Mouse (Mus musculus) heart, adult 11 months (tissue): ENCODE measurements around the gene Sec31a.
A peak's percentile ranks its signal among the peaks of the same experiment; 100 is the strongest.

Experiments used
- DNase-seq: peaks from one replicate; pipeline ENCODE4 v3.0.0; 2022

The Sec31a gene

DNA sequence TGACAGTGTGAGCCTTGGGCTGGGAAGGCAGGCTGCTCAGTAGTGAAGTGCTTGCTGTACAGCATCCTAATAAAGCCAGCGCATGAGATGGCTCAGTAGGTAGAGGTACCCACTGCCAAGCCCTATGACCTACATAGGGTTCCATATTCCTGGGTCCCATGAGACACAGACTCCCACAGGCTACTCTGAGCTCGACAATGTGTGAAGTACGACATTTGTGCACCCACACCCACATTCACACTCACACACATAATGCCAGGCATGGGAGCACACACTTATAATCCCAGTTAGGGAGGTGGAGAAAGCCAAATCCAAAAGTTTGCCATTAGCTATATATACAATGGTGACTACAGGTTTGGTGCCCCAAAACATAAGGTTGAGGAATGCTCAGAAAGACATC, 19.3 kb downstream of the Sec31a start:
- DNase-seq = no peak

DNA sequence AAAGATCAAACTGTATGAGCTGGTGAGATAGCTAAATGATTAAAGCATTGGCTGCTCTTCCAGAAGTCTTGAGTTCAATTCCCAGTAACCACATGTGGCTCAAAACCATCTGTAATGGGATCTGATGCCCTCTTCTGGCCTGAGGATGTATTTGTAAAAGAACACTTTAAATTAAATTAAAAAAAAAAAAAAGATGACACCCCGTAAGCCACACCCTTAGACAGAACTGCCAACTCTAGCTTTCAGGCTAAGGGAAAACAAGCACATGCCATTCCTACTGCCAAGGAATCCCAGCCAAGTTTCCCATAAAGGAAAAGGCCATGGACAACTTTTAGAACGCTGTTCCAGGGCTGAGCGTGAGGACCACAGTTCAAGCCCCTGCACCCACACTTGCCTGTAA, 22.4 kb downstream of the Sec31a start:
- DNase-seq = no peak

DNA sequence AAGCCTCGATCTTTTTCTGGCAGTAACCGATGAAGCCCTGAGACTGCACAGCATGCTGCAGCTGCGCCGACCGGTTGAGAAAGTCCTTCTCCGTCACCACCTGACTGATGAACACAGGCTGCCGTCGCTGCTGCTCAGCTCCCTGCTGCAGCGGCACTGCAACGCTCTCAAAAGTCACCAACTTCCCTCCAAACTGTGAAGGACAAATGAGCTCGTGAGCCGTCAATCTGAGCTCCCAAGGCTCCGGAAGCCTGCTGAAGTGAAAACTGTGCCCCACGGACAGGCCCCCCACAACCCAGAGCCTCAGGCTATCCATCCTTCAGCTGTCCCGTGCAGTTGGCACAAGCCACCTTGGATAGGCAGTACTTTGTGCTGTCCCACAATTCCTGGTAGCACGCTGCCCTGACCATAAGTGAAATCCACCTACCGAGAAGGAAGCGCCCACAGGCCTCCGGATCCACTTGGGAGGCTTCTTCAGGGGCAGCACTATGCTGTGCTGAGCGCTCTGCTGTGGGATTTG, 23.5 kb downstream of the Sec31a start:
- DNase-seq = no peak

- no peak for DNase-seq
Measured at GRCm38 (mm10) chr5:100383782-100384510, 32.1 kb downstream of the Sec31a start.

GRCm38 (mm10) chr5:100381094-100381493, 34.9 kb downstream of the Sec31a start:
- no peak for DNase-seq

- no peak for DNase-seq
Measured at GRCm38 (mm10) chr5:100380277-100380676, 35.8 kb downstream of the Sec31a start.

- DNase-seq = no peak
Measured at GRCm38 (mm10) chr5:100378981-100379380, 37.1 kb downstream of the Sec31a start.

DNA sequence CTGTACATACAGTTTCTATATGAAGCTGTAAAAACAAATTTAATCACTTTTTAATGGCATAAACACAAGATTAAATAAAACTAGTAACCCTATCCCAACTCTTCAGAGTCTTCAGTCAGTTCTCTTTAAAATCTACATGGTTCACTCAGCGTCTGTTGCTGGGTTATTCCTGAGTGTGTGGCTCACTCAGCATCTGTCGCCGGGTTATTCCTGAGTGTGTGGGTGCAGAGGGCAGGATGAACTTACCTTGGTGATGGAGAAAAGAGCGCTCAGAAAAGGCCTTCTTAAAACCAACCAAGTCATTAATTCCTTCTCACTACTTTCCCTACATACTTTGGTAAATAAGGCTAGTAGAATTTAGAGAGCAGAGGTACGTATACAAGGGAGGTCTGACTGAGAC, 37.8 kb downstream of the Sec31a start:
- DNase-seq = no peak

DNA sequence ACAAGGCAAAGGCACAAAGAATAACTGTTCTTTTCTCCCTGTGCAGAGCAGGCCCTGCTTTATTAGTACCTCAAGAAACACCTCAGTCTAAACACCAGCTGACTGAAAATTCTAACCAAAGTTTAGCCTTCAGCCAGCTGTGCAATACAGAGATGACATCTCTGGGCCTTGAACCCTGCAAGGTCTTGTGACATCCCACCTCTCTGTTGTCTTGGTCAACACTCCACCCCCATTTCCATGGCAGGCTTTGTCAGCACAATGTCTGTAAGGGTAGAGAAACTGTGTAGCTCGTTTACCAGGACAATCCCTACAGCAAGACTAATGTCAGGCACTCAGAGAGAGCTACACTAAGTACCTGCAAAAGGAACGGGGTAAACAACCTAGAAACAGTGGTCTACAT, 38.7 kb downstream of the Sec31a start:
- no peak for DNase-seq

- no peak for DNase-seq
Measured at GRCm38 (mm10) chr5:100374703-100375102, 41.3 kb downstream of the Sec31a start.

GRCm38 (mm10) chr5:100373952-100374351, 42.1 kb downstream of the Sec31a start:
- no peak for DNase-seq

DNA sequence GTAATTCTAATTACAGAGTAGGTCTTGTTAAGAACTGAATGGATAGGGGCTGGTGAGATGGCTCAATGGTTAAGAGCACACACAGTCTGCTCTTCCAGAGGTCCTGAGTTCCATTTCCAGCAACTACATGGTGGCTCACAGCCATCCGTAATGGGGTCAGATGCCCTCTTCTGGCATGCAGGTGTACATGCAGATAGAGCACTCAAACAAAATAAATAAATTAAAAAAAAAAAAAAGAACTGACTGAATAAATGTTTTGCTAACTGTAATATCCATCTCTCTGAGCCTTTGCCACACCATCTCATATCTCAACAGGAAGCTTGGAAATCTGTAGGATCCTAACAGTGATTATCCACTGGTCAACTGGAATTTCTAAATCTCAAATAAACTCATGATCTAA, 45.1 kb downstream of the Sec31a start:
- DNase-seq = peak; percentile 45

DNA sequence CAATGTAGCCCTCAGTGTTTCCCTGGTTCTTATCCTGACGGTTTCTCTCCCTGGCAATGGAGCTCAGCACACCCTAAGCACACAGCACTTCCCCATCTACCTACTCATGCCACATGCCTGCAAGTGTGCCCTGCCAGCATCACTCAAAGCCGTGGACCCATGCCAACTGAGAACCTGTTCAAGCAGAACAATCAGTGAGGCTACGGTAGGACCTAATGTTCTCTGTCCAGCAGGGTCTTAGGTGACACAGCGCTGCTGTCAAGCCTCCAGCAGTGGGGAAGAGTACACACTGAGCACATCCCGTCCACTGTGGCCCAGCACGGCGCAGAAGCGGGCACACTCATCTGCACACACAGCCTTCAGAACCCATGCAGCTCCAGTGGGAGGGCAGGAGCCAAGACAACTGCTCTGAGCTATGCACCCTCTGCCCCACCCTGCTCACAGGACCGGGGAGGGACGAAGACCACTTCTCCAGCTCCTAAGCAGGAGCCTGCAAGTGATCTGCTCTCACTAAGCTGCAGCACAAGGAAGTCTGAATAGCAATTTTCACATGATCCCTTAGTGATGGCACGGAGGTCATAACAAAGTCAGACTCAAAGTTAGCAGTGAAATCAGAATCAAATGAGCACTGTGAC, 46.1 kb downstream of the Sec31a start:
- DNase-seq = peak; percentile 96

GRCm38 (mm10) chr5:100369093-100369492, 46.9 kb downstream of the Sec31a start:
- DNase-seq = no peak

- DNase-seq = no peak
Measured at GRCm38 (mm10) chr5:100368527-100368926, 47.5 kb downstream of the Sec31a start.

- DNase-seq = no peak
Measured at GRCm38 (mm10) chr5:100367051-100367450, 49.0 kb downstream of the Sec31a start.

DNA sequence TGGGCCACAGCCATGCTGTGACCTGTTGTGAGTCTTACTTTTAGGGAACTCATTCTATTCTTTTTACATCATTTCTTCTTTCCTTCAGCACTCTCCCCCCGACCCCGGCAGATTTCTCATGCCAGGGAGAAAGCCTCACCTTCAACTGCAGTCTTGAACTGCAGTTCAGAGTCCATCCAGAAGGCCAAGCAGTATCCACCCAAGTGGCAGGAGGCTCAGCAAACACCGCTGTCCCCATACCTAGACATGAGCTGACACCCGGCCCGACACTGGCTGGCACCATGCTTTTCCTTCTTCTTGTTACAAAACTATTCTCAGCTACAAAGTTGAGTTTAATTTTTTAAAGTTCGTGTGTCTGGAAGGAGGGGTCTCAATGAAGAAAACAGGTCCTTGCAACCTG, 55.7 kb downstream of the Sec31a start:
- no peak for DNase-seq

GRCm38 (mm10) chr5:100358334-100358733, 57.7 kb downstream of the Sec31a start:
- DNase-seq = peak; percentile 79

DNA sequence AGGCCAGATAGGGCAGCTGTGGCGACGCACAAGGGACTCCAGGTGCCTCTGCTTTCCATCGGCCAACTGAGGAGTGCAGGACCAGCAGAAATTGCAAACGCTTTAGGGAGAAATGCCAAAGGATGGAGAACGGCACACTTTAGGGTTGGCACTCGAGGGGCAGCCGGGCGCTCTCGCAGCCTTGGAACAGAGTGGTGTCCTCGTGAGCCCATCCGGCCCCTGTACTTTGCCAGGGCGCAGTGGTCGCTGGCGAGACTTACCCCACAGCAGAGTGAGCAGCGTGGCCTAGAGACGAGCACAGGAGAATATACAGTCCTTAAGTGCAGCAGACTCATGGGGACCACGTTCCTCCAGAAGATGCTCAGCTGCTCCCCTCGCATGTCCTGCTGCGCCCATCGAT, 61.4 kb downstream of the Sec31a start:
- DNase-seq = peak; percentile 87

DNA sequence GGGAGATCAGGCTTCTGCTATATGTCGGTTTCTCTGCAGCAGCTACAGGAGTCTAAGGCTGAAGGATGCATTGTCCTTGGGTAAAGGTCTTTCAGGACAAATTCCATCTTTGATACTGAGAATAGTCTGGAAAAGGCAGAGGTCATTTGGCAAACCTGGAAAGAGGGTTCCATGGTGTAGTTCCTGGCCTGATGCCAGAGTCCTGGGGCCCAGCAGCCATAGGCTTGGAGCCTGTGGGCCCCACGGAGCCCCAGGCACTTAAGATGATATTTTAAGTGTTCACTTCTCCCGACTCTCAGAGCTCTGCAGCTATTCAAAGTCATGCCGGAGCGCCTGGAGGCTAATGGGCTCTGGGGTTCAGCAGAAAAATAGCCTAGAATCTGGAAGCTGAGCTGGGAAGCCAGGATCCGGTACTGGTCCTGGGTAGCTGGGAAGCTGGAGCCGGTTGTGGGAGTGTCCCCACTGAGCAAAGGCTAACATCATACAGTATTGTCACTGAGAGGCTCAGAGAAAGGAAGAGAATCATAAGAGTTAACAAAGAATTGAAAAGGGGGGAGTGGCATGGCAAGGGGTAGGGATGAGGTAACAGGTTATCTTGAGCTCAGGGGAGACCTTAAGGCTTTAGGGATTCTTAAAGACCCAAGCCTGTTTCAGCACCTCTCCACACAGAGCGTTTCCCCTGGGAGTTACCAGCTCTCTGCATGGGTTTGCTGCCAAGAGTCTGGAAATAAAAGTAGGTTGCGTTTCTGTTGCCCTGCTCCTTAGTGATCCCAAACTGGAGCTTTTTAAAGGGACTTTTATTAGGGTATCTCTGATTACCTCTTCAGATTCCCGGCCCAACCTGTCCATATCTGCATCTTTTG, 62.8 kb downstream of the Sec31a start:
- DNase-seq = no peak

GRCm38 (mm10) chr5:100350907-100351456, 65.1 kb downstream of the Sec31a start:
- no peak for DNase-seq

DNA sequence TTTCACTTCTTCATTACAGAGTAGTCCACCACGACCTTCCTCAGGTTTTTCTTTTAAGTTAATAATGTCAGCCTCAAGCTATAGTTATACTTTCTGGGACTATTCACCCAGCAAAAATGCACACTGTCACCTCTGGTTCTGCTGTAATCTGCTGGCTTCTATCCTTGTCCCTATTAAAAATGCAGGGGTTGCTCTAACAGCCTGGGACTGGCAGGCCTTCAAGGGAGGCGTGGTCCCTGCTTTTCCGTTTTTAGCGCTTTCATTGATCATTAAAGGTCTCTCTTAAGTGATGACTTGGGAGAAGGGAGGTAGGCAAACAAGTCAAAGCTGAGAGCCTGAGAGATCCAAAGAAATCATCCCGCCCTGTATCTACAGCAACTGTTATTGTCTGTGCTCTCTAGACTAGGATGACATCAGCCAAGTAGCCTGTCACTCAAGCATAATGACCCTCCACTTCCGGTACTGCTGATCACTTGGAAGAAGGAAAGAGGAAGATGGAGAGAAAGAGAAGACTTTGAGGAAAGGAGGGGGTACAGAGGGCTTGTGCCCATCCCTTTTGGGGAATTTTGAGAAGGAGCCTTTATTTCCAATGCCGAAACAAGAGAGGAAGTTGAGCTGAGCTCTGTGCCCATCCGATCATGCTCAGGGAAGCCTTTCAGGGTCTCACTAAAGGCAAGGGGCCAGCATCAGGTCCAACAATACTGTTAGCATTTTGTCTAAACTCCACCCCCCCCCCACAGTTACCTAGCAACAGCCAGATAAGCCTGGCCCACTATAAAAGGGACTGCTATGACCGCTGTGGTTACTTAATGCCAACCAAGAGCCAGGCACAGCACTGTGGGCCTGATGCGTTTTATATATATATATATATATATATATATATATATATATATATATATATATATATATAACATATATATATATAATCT, 66.5 kb downstream of the Sec31a start:
- DNase-seq = no peak
